Mouse (Mus musculus): ENCODE data around the gene H2-Ob.

- TF ChIP-seq CTCF (IDR thresholded peaks at IDR 0.05; ENCODE audit: extremely low read depth, insufficient read length, insufficient replicate concordance, low read depth, low read length) (no peak), POLR2A (IDR thresholded peaks at IDR 0.05; ENCODE audit: low read depth, low read length) (no peak)
These were observed 37.1 kb upstream of the H2-Ob start for GRCm38 (mm10) chr17:34201506-34202055.
